ENCODE assay signal across 10 mouse cellular contexts in the genomic region with DNA sequence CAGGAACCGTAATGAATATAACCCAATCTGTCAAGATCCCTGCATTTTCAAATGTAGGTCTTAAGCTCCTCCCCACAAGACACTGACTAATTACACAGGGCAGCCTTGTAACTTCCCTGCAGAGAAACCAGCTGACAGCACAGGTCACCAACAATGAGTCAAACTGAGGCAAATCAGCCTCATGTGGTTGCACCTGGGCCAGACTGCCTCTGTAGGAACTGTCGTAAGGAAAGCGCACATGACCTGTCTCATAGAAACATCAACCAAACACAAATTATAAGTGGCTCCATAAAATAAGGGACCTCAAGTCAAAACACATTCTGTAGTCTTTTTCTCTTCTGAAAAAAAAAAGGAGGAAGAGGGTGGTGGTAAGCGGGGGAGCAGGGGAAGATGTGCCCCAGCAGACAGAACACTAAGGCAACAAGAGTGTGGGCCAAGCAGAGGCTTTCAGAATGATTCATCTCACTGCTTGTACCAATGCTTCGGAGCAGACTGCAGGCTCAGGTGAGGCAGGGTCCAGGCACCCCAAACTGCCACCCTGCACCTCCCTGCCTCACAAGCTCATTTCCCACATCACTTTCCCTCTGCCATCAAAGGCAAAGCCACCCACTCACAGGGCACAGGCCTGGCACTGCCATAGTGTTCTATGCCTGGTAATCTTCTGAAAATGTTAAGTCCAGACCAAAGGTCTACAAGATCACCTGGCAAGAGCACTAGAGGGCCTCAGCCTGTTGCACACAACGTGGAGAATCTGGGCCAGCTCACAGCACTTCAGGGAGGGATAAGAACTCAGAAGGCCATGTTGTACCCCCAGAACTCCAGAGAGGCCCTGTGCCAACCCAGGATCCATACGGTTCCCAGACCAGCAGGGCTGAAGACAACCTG. TPM values are rescaled to one million over a fixed set of nuclear protein-coding genes. Genes with fewer than 3 reads are reported as not detected.
DNase-seq lines count a peak whose midpoint lies in the region; ATAC-seq and TF ChIP-seq lines count a peak whose summit lies in the region.
"Had no signal": no experiment of that assay in that cellular context is flagged by ENCODE, and none has a peak within 500 bp of the region (broad histone marks: within the 10 kb centered on the region; RNA-seq: fewer than 3 reads in every experiment).

No protein-coding gene starts in this region.

- peaks cover 5% of the 10 kb centered on the region; the same call in 1 of the 2 replicates for H3K36me3 ChIP-seq in limb, embryonic 14.5 days (ENCODE audit: control insufficient read depth, insufficient read depth, low read length)

- H3K9me3 ChIP-seq in limb, embryonic 14.5 days (ENCODE audit: control insufficient read depth, low read length): no peaks in the 10 kb centered on the region

- TF ChIP-seq POLR2A in limb, embryonic 14.5 days (IDR thresholded peaks at IDR 0.05; ENCODE audit: borderline replicate concordance, extremely low read depth, insufficient read depth, insufficient read length): no peak

- H3K9ac ChIP-seq in limb, embryonic 14.5 days (ENCODE audit: low read depth, low read length, severe bottlenecking): no peak overlapping the region
- H3K9ac ChIP-seq: lung, embryonic 14.5 days had no signal

- no peaks in the 10 kb centered on the region for H3K27me3 ChIP-seq in limb, embryonic 14.5 days (ENCODE audit: control insufficient read depth, insufficient read depth, low read length)

- 70% methylated on average over 7 of the region's 7 CpGs for WGBS in limb, embryonic 14.5 days

- H3K4me3 ChIP-seq in limb, embryonic 14.5 days (replicated peaks; ENCODE audit: low read length): no peak overlapping the region

- ATAC-seq in limb, embryonic 14.5 days (ENCODE audit: low FRiP score, low read depth): no peak
- ATAC-seq in megakaryocyte-erythroid progenitor cell, adult 5-6 weeks (replicated peaks; ENCODE audit: low FRiP score, low TSS enrichment, poor library complexity, severe bottlenecking): no peak

- no peak overlapping the region for H3K4me2 ChIP-seq in limb, embryonic 14.5 days (replicated peaks; ENCODE audit: low read depth, low read length, severe bottlenecking)
- H3K4me2 ChIP-seq: lung, embryonic 14.5 days had no signal

- DNase-seq in kidney, adult 11 months: peak; percentile 37
- no peak for DNase-seq in kidney, postnatal 14 days
- peak; percentile 36 for DNase-seq in thymus, postnatal 4 days
- no peak for DNase-seq in thymus, postnatal 14 days
- DNase-seq in limb, embryonic 14.5 days (ENCODE audit: low spot score): no peak
- DNase-seq in urinary bladder, postnatal 36 days (ENCODE audit: low spot score in 2 of 2): no peak
- no peak for DNase-seq in adrenal gland, adult 18-20 months (ENCODE audit: low spot score in 2 of 2)
- DNase-seq: heart, postnatal 4 days; lung, embryonic 14.5 days had no signal

- peaks cover 40% of the 10 kb centered on the region for H3K4me1 ChIP-seq in limb, embryonic 14.5 days (ENCODE audit: control insufficient read depth, insufficient read depth, low read length)

- 0 out of 2 replicates have a peak overlapping the region, but pooled peaks have one; percentile 38 for H3K27ac ChIP-seq in limb, embryonic 14.5 days (replicated peaks; ENCODE audit: low read depth, low read length)

RNA-seq across cellular contexts. Expression of a gene that starts 16.6 kb away (rescaled TPM):
- polyA plus RNA-seq in limb, embryonic 14.5 days (2012; rRNA removed): 75.2 and 81.8 TPM in 2 replicates
- 75.5 and 80.0 TPM in 2 replicates for polyA plus RNA-seq in limb, embryonic 14.5 days (2014; fragmentation: Nextera tagmentation; extraction: Ambion mirVana)
- 10 to 100 TPM; 33.7 to 35.0 TPM for total RNA-seq in adrenal gland, adult 18-20 months (2021)
- 8.6 and 13.3 TPM in 2 replicates for total RNA-seq in megakaryocyte-erythroid progenitor cell, adult 5-6 weeks (2014; fragmentation: Nextera tagmentation)
- total RNA-seq in megakaryocyte-erythroid progenitor cell, adult 5-6 weeks (2017): 9.3 and 12.9 TPM in 2 replicates

RNA-seq across cellular contexts. Expression of a gene that starts 56.9 kb away (rescaled TPM):
- polyA plus RNA-seq in limb, embryonic 14.5 days (2012; rRNA removed): 0.92 and 1.2 TPM in 2 replicates
- polyA plus RNA-seq in limb, embryonic 14.5 days (2014; fragmentation: Nextera tagmentation; extraction: Ambion mirVana): 0.48 and 0.64 TPM in 2 replicates
- total RNA-seq in adrenal gland, adult 18-20 months (2021): 1 to 10 TPM; 1.9 to 2.0 TPM
- not detected in 2 replicates for total RNA-seq in megakaryocyte-erythroid progenitor cell, adult 5-6 weeks (2014; fragmentation: Nextera tagmentation)
- total RNA-seq in megakaryocyte-erythroid progenitor cell, adult 5-6 weeks (2017): 0.70 TPM in 1 of 2 replicates, not detected in the other

Comparison
In these comparisons a context has a peak if more than half of its experiments do, and no peak if none do; other contexts are left out.
1. DNase-seq: peak in kidney, adult 11 months (single experiment) and thymus, postnatal 4 days (single experiment); none in kidney, postnatal 14 days (single experiment), thymus, postnatal 14 days (single experiment), limb, embryonic 14.5 days (single experiment), urinary bladder, postnatal 36 days (0 of 2) and adrenal gland, adult 18-20 months (0 of 2).